Mouse (Mus musculus): ENCODE measurements around the gene Mvd.

Mvd gene

GRCm38 (mm10) chr8:122427607-122428006 lies 15.6 kb downstream of the Mvd start:
- no peak for ATAC-seq (ENCODE audit: low TSS enrichment)

DNA sequence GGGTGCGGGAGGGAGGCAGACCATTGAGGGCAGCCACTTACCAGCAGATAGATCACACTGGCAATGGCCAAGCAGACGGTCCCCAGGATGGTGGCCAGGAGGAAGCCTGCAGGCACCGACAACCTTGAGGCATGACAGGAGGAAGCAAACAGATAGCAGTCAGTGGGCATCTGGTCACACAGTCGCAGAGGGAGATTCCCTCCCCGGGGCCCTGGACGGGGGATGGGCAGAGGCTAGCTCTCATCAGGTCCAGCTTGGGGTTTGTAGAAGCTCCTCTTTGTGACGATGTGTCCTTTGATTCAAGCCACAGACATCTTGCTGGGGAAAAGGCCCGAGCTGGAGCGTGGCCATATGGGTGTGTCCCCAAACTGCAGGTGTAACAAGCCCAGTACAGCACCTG lies 17.1 kb downstream of the Mvd start:
- no peak for ATAC-seq (ENCODE audit: low TSS enrichment)

GRCm38 (mm10) chr8:122423659-122424058 lies 19.6 kb downstream of the Mvd start:
- ATAC-seq (ENCODE audit: low TSS enrichment) = no peak

GRCm38 (mm10) chr8:122423217-122423616 lies 20.0 kb downstream of the Mvd start:
- no peak for ATAC-seq (ENCODE audit: low TSS enrichment)

DNA sequence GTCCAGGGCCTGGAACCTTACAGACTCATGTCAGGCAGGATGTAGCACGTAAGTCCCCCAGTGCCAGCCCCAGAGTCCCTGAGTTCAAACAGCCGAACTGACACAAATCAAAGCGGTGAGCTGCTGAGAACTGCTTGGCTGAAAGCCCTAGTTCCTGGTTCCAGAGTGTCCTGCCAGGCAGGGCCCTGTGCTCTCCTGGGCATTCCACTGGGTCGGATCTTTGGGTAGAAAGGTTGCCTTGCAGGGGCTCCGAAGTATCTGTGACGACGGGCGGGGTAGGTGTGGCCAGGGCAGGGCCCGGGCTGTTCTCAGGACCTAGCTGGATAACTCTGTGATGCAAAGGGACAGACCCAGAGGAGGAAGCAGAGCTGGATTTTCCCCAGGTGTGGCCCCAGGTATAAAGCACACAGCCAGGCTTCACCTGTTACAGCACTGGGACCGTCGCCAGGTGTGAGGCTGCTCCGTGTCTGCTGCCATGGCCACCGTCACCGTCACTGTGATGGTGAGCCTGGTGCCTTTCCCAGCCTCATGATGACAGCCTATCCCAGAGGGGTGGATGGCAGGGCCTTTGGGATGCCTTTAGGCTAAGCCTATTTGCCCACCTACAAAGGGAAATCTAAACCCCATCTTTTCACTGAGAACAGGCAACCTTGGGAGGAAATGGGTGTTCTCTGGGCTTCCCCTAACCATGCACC lies 21.7 kb downstream of the Mvd start, which contains the start of gene Il17c:
Il17c (plus strand) TSS at position 645 of the 695 bp plus-strand sequence.
- no peak for ATAC-seq (ENCODE audit: low TSS enrichment)

- ATAC-seq (ENCODE audit: low TSS enrichment) = peak; percentile 84
These were observed 23.2 kb downstream of the Mvd start for GRCm38 (mm10) chr8:122419881-122420555.

GRCm38 (mm10) chr8:122415554-122415953 lies 27.7 kb downstream of the Mvd start:
- no peak for ATAC-seq (ENCODE audit: low TSS enrichment)

GRCm38 (mm10) chr8:122414311-122414710 lies 28.9 kb downstream of the Mvd start:
- no peak for ATAC-seq (ENCODE audit: low TSS enrichment)

GRCm38 (mm10) chr8:122407678-122408077 lies 35.5 kb downstream of the Mvd start:
- no peak for ATAC-seq (ENCODE audit: low TSS enrichment)

DNA sequence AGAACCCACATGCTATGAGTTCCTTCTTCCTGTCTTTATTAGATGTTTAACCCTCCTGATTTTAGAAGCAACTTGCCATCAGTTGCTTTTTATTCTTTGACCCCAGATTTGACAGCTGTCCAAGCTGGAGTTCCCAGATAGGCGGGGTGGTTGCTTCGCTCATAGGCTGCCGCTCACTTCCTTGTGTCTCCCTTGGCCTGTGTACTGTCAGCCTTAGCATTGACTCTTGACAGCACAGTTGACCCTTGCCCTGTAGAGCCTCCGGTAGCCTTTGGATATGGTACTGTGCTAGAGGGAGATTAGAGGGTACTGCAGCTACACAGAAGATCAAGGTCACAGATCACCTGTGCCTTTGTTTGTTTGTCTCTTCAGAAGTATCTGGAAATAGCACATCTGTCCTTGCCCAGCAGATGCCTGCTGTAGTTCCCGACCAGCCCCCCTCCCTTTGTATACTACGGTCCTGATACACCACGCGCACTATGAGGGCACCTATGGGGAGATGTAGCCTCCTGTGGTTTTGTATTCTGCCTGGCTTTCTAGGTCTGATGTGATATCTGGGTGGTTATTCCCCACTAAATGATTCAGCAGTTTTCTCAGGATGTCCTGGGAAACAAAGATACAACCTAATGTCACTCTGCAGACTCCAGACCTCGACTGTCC lies 37.9 kb downstream of the Mvd start:
- no peak for ATAC-seq (ENCODE audit: low TSS enrichment)

GRCm38 (mm10) chr8:122398186-122398585 lies 45.0 kb downstream of the Mvd start:
- ATAC-seq (ENCODE audit: low TSS enrichment) = no peak

DNA sequence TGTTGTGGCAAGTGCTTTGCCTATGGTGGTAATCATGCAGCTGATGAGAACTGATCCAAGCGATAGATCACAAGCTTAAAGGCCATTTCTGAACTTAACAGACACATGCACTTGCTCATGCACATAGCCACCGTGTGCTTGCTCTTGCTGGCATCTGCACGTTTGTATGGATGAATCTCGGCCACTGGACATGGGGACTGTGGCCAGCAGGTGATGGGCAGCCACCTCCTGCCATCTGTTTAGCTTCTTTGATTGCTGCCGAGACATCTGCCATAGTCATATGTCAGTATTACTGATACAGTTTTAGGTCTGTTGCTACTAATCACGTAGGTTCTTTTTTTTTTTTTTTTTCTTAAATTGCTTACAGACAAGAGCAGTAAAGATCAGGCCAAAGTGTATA lies 47.9 kb downstream of the Mvd start:
- no peak for ATAC-seq (ENCODE audit: low TSS enrichment)

GRCm38 (mm10) chr8:122393717-122394116 lies 49.5 kb downstream of the Mvd start:
- ATAC-seq (ENCODE audit: low TSS enrichment) = no peak

GRCm38 (mm10) chr8:122390758-122391157 lies 52.5 kb downstream of the Mvd start:
- no peak for ATAC-seq (ENCODE audit: low TSS enrichment)

- ATAC-seq (ENCODE audit: low TSS enrichment) = no peak
These were observed 53.9 kb downstream of the Mvd start for GRCm38 (mm10) chr8:122389357-122389756.
